Mouse (Mus musculus): ENCODE data around the gene Lingo1. TPM values are rescaled to one million over a fixed set of nuclear protein-coding genes. Genes with fewer than 3 reads are reported as not detected.

Lingo1 gene
- total and polyA plus RNA-seq, 3 experiments, result not detected

DNA sequence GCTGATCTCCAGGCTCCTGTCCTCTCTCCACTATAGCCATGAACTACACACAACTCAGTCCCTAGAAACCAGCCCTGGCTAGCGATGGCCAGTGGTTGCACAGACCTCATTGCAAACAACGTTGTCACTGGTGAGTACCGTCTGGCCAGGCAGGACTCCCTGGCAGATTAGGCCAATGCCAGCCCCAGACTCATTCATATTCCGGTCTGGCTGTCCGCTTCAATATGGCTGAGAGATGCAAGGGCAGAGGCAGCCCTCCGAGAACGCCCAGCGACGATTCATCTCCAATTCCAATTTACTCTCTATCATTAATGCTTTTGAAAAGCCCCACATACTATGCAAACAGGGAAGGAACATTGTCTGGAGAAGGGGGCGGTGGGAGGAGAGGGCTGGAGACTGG lies 11.7 kb downstream of the Lingo1 start:
- peaks cover 78% of the 10 kb centered on the region for H3K27me3 ChIP-seq (replicated peaks)
- dilution Hi-C loops (cut with MboI; ENCODE audit: extremely low pct_ligation_motif_present, extremely low pct_unique_long_range_greater_than_20kb, low sequenced_read_pairs), result no loop called here
- no peaks in the 10 kb centered on the region for H3K36me3 ChIP-seq (replicated peaks in 1 of 2; ENCODE audit: control insufficient read depth in 1 of 2, insufficient read depth in 1 of 2, low read length in 1 of 2)

DNA sequence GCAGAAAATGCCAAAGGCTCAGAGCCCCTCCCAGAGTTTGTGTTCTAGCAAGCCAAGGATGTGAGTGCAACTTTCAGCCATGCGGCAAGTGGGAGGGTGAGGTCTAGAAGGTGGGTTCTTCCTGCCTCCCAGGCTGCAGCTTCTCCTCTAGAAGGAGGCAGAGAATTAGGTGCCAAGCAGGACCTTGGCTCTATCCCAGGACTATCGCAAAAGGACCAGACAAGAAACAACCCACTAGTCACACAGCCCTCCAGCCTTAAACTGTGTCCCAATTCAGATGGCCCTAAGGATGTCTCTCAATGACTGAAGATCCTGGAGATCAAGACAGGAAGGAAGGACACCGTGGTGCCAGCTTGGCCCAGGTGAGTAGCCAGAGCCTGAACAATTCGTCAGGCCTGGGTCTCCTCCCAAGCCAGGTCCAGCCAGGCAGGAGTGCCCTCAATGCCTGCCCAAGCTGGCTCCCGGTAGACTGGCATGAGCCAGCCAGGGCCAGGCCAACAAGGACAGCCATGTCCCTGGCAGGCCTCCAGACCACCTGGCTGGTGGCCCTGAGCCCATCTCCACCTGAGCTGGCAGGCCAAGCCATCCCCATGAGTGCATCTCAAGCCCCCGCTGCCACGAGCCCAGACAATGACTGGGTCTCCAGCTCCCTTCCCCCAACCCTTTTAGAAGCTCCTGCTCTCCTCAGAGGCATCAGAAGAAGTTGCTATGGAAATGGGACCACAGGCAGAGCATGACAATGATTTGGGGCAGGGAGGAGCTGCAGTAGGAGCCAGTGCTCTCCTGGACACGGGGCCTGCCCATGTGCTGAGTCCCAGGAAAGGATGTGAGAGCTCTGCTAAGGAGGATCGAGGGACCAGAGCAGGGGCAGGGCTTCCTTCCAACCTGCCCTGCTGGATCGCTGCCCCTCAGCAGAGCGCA lies 19.1 kb downstream of the Lingo1 start:
- Histone ChIP-seq H3K4me1 (ENCODE audit: control insufficient read depth in 1 of 2, insufficient read depth in 2 of 2) (no peaks in the 10 kb centered on the region), H3K9ac (ENCODE audit: insufficient read depth, low read depth) (no peak overlapping the region), H3K27me3 (replicated peaks) (peaks cover 78% of the 10 kb centered on the region), H3K79me2 (replicated peaks; ENCODE audit: control insufficient read depth, extremely low read depth, insufficient read depth, poor library complexity, severe bottlenecking) (no peaks in the 10 kb centered on the region), H3K4me2 (ENCODE audit: insufficient read depth, low read depth, poor library complexity, severe bottlenecking) (no peak overlapping the region), H3K36me3 (replicated peaks in 1 of 2; ENCODE audit: control insufficient read depth in 1 of 2, insufficient read depth in 1 of 2, low read length in 1 of 2) (no peaks in the 10 kb centered on the region), H3K27ac (ENCODE audit: insufficient read depth, low read depth) (no peak overlapping the region), H3K4me3 (replicated peaks in 1 of 3; ENCODE audit: low read depth in 2 of 3, low read length in 2 of 3, poor library complexity in 1 of 3) (no peak overlapping the region), H3K9me3 (replicated peaks; ENCODE audit: low read length) (peaks cover 1% of the 10 kb centered on the region)
- no peak for DNase-seq (ENCODE audit: extremely low read depth)
- dilution Hi-C loops (cut with MboI; ENCODE audit: extremely low pct_ligation_motif_present, extremely low pct_unique_long_range_greater_than_20kb, low sequenced_read_pairs) (no loop called here), in situ Hi-C loops (cut with MboI; ENCODE audit: low pct_ligation_motif_present, low pct_unique_long_range_greater_than_20kb, low sequenced_read_pairs) (no loop called here)
- no peak for TF ChIP-seq CHD2 (IDR thresholded peaks at IDR 0.05; ENCODE audit: low read length)
- no peak for TF ChIP-seq PAX5 (IDR thresholded peaks at IDR 0.05; ENCODE audit: low read length)
- no peak for TF ChIP-seq JUND (conservative IDR thresholded peaks at IDR 0.05; ENCODE audit: low read depth, low read length)
- no peak for TF ChIP-seq ZMIZ1 (IDR thresholded peaks at IDR 0.05; ENCODE audit: low read depth, low read length)
- no peak for TF ChIP-seq BHLHE40 (IDR thresholded peaks at IDR 0.05; ENCODE audit: low read depth, low read length)
- TF ChIP-seq IRF4 (IDR thresholded peaks at IDR 0.05; ENCODE audit: low read depth, low read length), result no peak
- TF ChIP-seq MXI1 (IDR thresholded peaks at IDR 0.05; ENCODE audit: low read depth, low read length), result no peak
- TF ChIP-seq ZNF384 (IDR thresholded peaks at IDR 0.05; ENCODE audit: low read depth, low read length), result no peak
- TF ChIP-seq USF2 (conservative IDR thresholded peaks at IDR 0.05; ENCODE audit: low read depth, low read length), result no peak

More for the DNA sequence above, 11.7 kb downstream of the Lingo1 start:
- Histone ChIP-seq H3K4me1 (ENCODE audit: control insufficient read depth in 1 of 2, insufficient read depth in 2 of 2) (no peaks in the 10 kb centered on the region), H3K9ac (ENCODE audit: insufficient read depth, low read depth) (no peak overlapping the region), H3K9me3 (replicated peaks; ENCODE audit: low read length) (peaks cover 5% of the 10 kb centered on the region), H3K4me2 (ENCODE audit: insufficient read depth, low read depth, poor library complexity, severe bottlenecking) (no peak overlapping the region), H3K27ac (ENCODE audit: insufficient read depth, low read depth) (no peak overlapping the region), H3K4me3 (replicated peaks in 1 of 3; ENCODE audit: low read depth in 2 of 3, low read length in 2 of 3, poor library complexity in 1 of 3) (no peak overlapping the region), H3K79me2 (replicated peaks; ENCODE audit: control insufficient read depth, extremely low read depth, insufficient read depth, poor library complexity, severe bottlenecking) (no peaks in the 10 kb centered on the region)
- no peak for DNase-seq (ENCODE audit: extremely low read depth)
- TF ChIP-seq JUN (IDR thresholded peaks at IDR 0.05; ENCODE audit: insufficient read depth, low read depth, low read length), result no peak
- in situ Hi-C loops (cut with MboI; ENCODE audit: low pct_ligation_motif_present, low pct_unique_long_range_greater_than_20kb, low sequenced_read_pairs), result no loop called here

DNA sequence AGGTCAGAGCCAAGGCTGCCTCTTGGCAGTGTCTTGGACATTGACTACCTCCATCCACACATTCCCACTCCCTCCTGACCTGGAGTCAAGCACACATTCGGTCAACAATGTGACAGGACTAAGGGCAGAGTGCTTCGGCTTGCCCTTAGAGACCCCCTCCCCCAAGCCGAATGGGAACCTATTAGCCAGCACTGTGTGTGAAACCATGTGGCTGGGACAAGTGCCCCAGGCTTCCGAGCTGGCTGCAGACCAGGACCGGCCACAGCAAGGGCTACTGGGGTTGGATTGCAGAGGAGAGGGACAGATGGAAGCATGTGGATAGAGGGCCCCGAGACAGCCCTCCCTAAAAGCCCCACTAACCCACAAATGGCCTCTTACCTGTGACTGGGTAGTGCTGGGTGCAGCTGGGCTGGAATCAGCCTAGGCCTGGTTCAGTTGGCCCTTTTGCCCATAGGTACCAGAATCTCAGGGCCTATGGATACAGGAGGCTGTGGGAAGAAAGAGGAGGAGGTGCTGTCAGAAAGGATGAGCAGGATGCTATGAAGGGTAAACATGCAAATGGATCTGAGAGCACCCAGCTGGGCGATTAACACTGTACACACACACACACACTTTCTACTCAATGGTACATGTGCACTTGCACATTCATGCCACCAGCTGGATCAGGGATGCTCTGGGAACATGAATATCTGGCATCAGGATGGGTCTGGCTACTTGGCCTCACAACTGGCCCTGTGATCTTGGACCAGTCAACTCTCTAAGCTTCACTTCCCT lies 20.9 kb downstream of the Lingo1 start:
- TF ChIP-seq MXI1 (IDR thresholded peaks at IDR 0.05; ENCODE audit: low read depth, low read length) (no peak), MEF2A (IDR thresholded peaks at IDR 0.05; ENCODE audit: borderline replicate concordance, low read depth, low read length) (no peak), MAFK (IDR thresholded peaks at IDR 0.05; ENCODE audit: insufficient replicate concordance, low read length) (no peak), SIN3A (IDR thresholded peaks at IDR 0.05; ENCODE audit: low read length) (no peak), RCOR1 (conservative IDR thresholded peaks at IDR 0.05; ENCODE audit: low read depth, low read length) (no peak), KAT2A (IDR thresholded peaks at IDR 0.05; ENCODE audit: insufficient replicate concordance, low read length) (no peak), JUN (IDR thresholded peaks at IDR 0.05; ENCODE audit: insufficient read depth, low read depth, low read length) (no peak), UBTF (IDR thresholded peaks at IDR 0.05; ENCODE audit: low read depth, low read length) (no peak), MAX (IDR thresholded peaks at IDR 0.05; ENCODE audit: low read length) (no peak), ZMIZ1 (IDR thresholded peaks at IDR 0.05; ENCODE audit: low read depth, low read length) (no peak), ELF1 (IDR thresholded peaks at IDR 0.05; ENCODE audit: low read depth, low read length) (no peak), NRF1 (IDR thresholded peaks at IDR 0.05; ENCODE audit: low read depth, low read length) (no peak), JUND (conservative IDR thresholded peaks at IDR 0.05; ENCODE audit: low read depth, low read length) (no peak), USF1 (IDR thresholded peaks at IDR 0.05; ENCODE audit: low read depth, low read length) (no peak), EP300 (IDR thresholded peaks at IDR 0.05; ENCODE audit: low read length) (no peak), MAZ (IDR thresholded peaks at IDR 0.05; ENCODE audit: low read depth, low read length) (no peak)
- Histone ChIP-seq H3K36me3 (replicated peaks in 1 of 2; ENCODE audit: control insufficient read depth in 1 of 2, insufficient read depth in 1 of 2, low read length in 1 of 2) (no peaks in the 10 kb centered on the region), H3K9ac (ENCODE audit: insufficient read depth, low read depth) (no peak overlapping the region), H3K27me3 (replicated peaks) (peaks cover 84% of the 10 kb centered on the region), H3K27ac (ENCODE audit: insufficient read depth, low read depth) (no peak overlapping the region), H3K4me1 (ENCODE audit: control insufficient read depth in 1 of 2, insufficient read depth in 2 of 2) (no peaks in the 10 kb centered on the region), H3K79me2 (replicated peaks; ENCODE audit: control insufficient read depth, extremely low read depth, insufficient read depth, poor library complexity, severe bottlenecking) (no peaks in the 10 kb centered on the region), H3K4me3 (replicated peaks in 1 of 3; ENCODE audit: low read depth in 2 of 3, low read length in 2 of 3, poor library complexity in 1 of 3) (no peak overlapping the region), H3K4me2 (ENCODE audit: insufficient read depth, low read depth, poor library complexity, severe bottlenecking) (no peak overlapping the region), H3K9me3 (replicated peaks; ENCODE audit: low read length) (no peaks in the 10 kb centered on the region)
- dilution Hi-C loops (cut with MboI; ENCODE audit: extremely low pct_ligation_motif_present, extremely low pct_unique_long_range_greater_than_20kb, low sequenced_read_pairs) (no loop called here), in situ Hi-C loops (cut with MboI; ENCODE audit: low pct_ligation_motif_present, low pct_unique_long_range_greater_than_20kb, low sequenced_read_pairs) (no loop called here)
- no peak for DNase-seq (ENCODE audit: extremely low read depth)
